Comparison of ENCODE assay signal across 20 mouse cellular contexts in the genomic region with DNA sequence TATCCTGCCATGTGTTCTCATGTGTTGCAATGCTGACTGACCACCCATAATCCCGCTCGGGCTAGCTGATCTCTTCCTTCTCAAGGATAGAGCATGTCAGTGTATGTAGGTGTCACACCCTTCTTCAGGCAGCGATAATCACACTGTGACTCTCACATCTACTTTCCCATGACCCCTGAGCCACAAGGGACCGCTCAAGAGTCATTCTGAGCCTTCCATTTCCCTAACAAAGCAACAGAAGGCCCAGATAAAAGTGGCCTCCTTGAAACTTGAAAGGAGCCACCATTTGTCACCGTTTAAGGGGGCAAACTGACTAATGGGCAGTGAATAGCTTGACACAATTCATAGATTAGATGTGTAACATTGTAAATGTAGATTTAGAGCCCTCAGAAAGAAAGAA.
DNase-seq lines count a peak whose midpoint lies in the region; ATAC-seq lines count a peak whose summit lies in the region.
"Had no signal": no experiment of that assay in that cellular context is flagged by ENCODE, and none has a peak within 500 bp of the region (broad histone marks: within the 10 kb centered on the region; RNA-seq: fewer than 3 reads in every experiment).

No protein-coding gene starts in this region.

- H3K4me2 ChIP-seq in hindbrain, embryonic 11.5 days (replicated peaks; ENCODE audit: low read depth, low read length) = no peak overlapping the region
- H3K4me2 ChIP-seq in hindbrain, embryonic 13.5 days = no peak overlapping the region
- no peak overlapping the region for H3K4me2 ChIP-seq in intestine, embryonic 15.5 days (replicated peaks)
- H3K4me2 ChIP-seq: forebrain, embryonic 13.5 days; heart, embryonic 13.5 days; hindbrain, embryonic 14.5 days had no signal

- DNase-seq in hindbrain, embryonic 11.5 days (ENCODE audit: low spot score) = peak; percentile 31
- DNase-seq in R1 (ENCODE audit: low read depth, low spot score) = peak; percentile 21
- peak; percentile 9 for DNase-seq in embryo, embryonic 11 days
- DNase-seq in kidney, adult 11 months = no peak
- DNase-seq: adrenal gland, adult 2 months; adrenal gland, postnatal 25 days; cerebellum, adult 2 months; cerebellum, postnatal 10 days; forebrain, postnatal 0 days; gastrocnemius, postnatal 36 days; heart, adult 11 months; heart, postnatal 36 days had no signal

- WGBS in hindbrain, embryonic 11.5 days = 39% methylated on average over 5 of the region's 5 CpGs
- 35% methylated on average over 5 of the region's 5 CpGs for WGBS in hindbrain, embryonic 13.5 days
- WGBS in intestine, embryonic 15.5 days = 47% methylated on average over 5 of the region's 5 CpGs

- no peak overlapping the region for H3K27ac ChIP-seq in hindbrain, embryonic 11.5 days (ENCODE audit: low read depth, low read length)
- H3K27ac ChIP-seq in hindbrain, embryonic 13.5 days = no peak overlapping the region
- H3K27ac ChIP-seq in intestine, embryonic 15.5 days = no peak overlapping the region
- H3K27ac ChIP-seq: embryonic facial prominence, embryonic 10.5 days; forebrain, embryonic 13.5 days; heart, embryonic 13.5 days; hindbrain, embryonic 14.5 days had no signal

- no peaks in the 10 kb centered on the region for H3K27me3 ChIP-seq in hindbrain, embryonic 11.5 days (ENCODE audit: control insufficient read depth, insufficient read depth, low read length)
- no peaks in the 10 kb centered on the region for H3K27me3 ChIP-seq in hindbrain, embryonic 13.5 days
- no peaks in the 10 kb centered on the region for H3K27me3 ChIP-seq in intestine, embryonic 15.5 days (replicated peaks)
- H3K27me3 ChIP-seq: forebrain, embryonic 13.5 days; heart, embryonic 13.5 days had no signal

- no peaks in the 10 kb centered on the region for H3K9me3 ChIP-seq in hindbrain, embryonic 11.5 days (ENCODE audit: control insufficient read depth, low read length)
- H3K9me3 ChIP-seq in hindbrain, embryonic 13.5 days = no peaks in the 10 kb centered on the region
- H3K9me3 ChIP-seq in intestine, embryonic 15.5 days = no peaks in the 10 kb centered on the region
- H3K9me3 ChIP-seq: embryonic facial prominence, embryonic 10.5 days; forebrain, embryonic 13.5 days; heart, embryonic 13.5 days had no signal

- no peaks in the 10 kb centered on the region for H3K36me3 ChIP-seq in hindbrain, embryonic 11.5 days (ENCODE audit: control insufficient read depth, insufficient read depth, low read length)
- H3K36me3 ChIP-seq in hindbrain, embryonic 13.5 days = no peaks in the 10 kb centered on the region
- no peaks in the 10 kb centered on the region for H3K36me3 ChIP-seq in intestine, embryonic 15.5 days
- H3K36me3 ChIP-seq: embryonic facial prominence, embryonic 10.5 days; heart, embryonic 13.5 days had no signal

- H3K4me1 ChIP-seq in hindbrain, embryonic 11.5 days (replicated peaks; ENCODE audit: control insufficient read depth, insufficient read depth, low read length) = 0 out of 2 replicates have a peak, but pooled peaks cover 3% of the 10 kb centered on the region
- peaks cover 8% of the 10 kb centered on the region for H3K4me1 ChIP-seq in hindbrain, embryonic 13.5 days (replicated peaks)
- no peaks in the 10 kb centered on the region for H3K4me1 ChIP-seq in intestine, embryonic 15.5 days (replicated peaks)
- H3K4me1 ChIP-seq: heart, embryonic 13.5 days had no signal

- no peak for ATAC-seq in hindbrain, embryonic 11.5 days (ENCODE audit: low FRiP score)
- ATAC-seq in hindbrain, embryonic 13.5 days (ENCODE audit: low FRiP score) = no peak
- no peak for ATAC-seq in CD4-positive, CD25-positive, alpha-beta regulatory T cell, adult 4 months
- no peak for ATAC-seq in intestine, embryonic 15.5 days
- ATAC-seq: forebrain, embryonic 13.5 days; forebrain, postnatal 0 days; intestine, postnatal 0 days had no signal

- no peak overlapping the region for H3K4me3 ChIP-seq in hindbrain, embryonic 11.5 days (ENCODE audit: low read depth, low read length)
- no peak overlapping the region for H3K4me3 ChIP-seq in hindbrain, embryonic 13.5 days
- no peak overlapping the region for H3K4me3 ChIP-seq in intestine, embryonic 15.5 days (replicated peaks)
- H3K4me3 ChIP-seq: embryonic facial prominence, embryonic 10.5 days; forebrain, embryonic 13.5 days; heart, embryonic 13.5 days had no signal

- no peak overlapping the region for H3K9ac ChIP-seq in hindbrain, embryonic 11.5 days (ENCODE audit: low read depth, low read length)
- no peak overlapping the region for H3K9ac ChIP-seq in hindbrain, embryonic 13.5 days
- no peak overlapping the region for H3K9ac ChIP-seq in intestine, embryonic 15.5 days
- H3K9ac ChIP-seq: forebrain, embryonic 13.5 days; forebrain, postnatal 0 days; heart, embryonic 13.5 days; hindbrain, embryonic 14.5 days had no signal
